Mouse (Mus musculus): ENCODE measurements around the gene Mfsd6.

GRCm38 (mm10) chr1:52728857-52729489 is 1.7 kb upstream of the Mfsd6 start:
- TF ChIP-seq TAL1 (IDR thresholded peaks at IDR 0.05; ENCODE audit: low read length) (no peak), GATA1 (IDR thresholded peaks at IDR 0.05; ENCODE audit: low read length) (no peak)

Measured in erythroblast, embryonic 14.5 days (primary cell).